Mouse (Mus musculus) right cerebral cortex, postnatal 4 days (tissue): ENCODE measurements around the gene Abcg4.
A peak's percentile ranks its signal among the peaks of the same experiment; 100 is the strongest.
"Not testable (repeated sequence)": the region's sequence is repeated elsewhere in the genome, so short reads cannot be mapped to it uniquely, and the experiment has no call there.

Source experiments
- DNase-seq: peaks from one replicate; pipeline ENCODE4 v3.0.0-alpha.2; 2022

Gene Abcg4

DNA sequence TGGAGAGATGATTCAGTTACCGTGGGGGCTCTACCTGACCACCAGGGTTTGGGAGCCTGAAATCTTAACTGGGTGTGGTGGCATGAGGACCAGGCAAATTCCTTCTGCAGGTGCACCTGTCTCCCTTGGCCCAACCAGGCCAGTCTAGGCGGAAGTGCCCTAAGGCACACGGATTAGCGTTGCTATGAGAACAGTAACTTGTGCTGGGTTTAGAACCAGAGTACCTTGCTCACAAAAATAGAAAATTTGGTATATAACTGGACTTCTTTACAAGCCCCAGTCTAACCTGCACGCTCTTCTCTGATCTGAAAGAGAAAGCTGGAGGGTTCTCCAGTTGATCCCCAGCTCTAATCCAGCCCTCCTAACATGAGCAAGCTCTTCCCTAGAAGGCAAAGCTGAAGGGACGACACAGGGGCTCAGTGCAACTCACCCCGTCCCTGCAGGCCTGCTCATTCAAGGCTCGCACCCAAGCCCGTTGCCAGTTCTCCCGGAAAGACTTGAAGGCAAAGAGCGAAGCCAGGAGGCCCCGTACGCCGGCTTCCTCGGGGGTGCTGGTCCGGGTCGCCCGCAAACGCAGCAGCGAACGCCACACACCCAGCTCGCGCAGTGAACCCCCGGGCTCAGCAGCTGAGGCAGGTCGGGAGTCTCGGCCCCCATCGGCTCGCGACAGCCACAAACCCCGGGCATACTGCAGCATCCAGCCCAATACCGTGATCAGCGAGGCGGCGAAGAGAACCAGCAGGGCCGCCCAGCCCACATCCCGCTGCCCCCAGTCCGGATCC lies 30.9 kb upstream of the Abcg4 start:
- peak; percentile 47 for DNase-seq

DNA sequence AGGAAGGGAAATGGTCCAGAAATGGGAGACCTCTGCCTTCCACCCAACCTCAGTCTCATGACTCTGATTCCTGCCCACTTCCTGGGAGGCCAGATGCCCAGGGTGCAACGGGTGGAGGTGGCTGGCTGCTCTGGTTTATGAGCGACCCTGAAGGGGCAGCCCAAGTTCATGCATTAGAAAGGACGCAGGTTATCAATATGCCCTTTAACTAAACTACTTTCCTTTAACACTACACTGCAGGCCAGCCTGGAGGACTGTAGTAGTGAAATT lies 30.3 kb upstream of the Abcg4 start:
- no peak for DNase-seq

DNA sequence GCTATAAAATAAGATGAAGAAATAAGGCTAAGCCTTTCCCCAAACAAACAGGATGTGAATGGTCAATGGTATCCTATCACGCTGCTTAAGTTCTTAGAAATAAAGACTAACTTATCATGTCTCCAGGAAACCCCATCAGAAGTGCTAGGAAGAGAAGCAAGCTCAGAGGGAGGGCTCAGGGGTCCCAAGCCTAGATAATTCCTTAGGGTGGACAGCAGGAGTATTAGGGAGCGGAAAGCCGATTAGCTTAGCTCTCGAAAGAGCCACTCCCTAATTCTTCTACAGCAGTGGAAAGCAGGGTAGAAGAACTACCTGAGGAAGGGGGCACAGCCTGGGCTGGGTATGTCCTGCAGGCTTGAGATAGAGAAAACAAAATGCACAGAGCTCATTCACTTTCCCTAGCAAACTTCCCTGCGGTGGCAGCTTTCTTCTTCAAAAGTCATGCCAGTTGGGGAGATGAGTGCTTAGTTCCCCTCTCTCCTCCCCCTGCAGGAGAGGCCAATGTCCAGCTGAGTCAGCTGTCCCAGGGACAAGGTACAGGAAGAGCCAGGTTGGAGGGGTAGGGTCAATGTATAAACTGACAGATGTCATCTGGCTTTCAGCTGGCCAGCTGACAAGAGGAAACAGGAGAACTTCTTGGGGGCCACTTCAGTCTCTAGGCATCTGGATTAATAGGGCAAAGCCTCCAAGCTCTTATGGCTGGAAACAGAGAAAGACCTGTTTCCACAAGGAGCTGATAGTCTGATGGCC lies 29.8 kb upstream of the Abcg4 start:
- DNase-seq: no peak

DNA sequence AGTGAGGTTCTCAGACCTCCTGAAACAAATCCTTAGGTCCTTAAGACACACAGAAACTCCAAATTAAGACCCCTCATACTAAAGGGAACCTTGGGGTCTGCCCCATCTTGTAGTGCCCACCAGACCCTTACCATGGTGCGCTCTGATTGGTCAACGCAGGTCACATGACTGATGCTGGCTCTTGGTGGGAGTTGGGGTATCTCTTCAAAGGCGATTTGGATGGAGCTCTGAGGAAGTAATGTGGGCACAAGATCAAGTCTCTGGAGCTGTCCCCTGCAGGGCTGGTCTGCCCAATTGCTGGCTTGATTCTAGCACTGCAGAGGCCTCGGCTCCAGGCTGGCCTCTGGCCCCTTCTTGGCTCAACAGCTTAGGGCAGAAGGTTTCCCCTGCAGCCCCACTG lies 29.0 kb upstream of the Abcg4 start:
- no peak for DNase-seq

DNA sequence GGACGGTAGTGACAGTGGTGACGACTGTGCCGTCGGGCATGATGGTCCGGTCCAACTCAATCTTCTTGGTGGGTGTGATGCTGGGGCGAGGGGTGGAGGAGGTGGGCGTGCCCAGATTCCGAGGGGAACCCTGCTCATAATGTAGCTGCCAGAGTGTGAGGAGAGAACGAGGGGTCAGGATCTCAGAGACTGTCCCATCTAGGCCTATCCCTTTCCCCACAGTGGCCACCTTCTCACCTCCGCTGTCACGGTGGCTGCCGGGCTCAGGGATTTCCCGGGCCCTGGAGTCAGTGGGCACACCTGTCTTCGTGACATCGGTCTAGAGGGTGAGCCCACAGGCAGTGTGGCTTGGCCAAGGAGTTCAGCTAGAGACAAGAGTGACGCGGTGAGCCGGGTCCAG lies 26.5 kb upstream of the Abcg4 start:
- no peak for DNase-seq

DNA sequence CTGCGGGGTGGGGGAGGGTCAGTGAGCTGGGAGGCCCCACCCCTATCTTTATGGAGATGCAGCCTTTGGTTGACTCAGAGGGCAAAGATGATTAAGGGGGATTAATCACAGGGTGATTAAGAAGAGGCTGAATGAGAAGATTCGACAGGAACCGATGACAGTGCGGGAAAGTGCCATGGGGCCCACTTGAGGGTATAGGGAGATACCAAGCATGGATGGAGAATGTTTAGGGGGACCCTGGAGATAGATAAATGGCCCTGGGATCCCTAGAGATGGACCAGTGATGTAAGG lies 25.8 kb upstream of the Abcg4 start:
- DNase-seq: no peak

DNA sequence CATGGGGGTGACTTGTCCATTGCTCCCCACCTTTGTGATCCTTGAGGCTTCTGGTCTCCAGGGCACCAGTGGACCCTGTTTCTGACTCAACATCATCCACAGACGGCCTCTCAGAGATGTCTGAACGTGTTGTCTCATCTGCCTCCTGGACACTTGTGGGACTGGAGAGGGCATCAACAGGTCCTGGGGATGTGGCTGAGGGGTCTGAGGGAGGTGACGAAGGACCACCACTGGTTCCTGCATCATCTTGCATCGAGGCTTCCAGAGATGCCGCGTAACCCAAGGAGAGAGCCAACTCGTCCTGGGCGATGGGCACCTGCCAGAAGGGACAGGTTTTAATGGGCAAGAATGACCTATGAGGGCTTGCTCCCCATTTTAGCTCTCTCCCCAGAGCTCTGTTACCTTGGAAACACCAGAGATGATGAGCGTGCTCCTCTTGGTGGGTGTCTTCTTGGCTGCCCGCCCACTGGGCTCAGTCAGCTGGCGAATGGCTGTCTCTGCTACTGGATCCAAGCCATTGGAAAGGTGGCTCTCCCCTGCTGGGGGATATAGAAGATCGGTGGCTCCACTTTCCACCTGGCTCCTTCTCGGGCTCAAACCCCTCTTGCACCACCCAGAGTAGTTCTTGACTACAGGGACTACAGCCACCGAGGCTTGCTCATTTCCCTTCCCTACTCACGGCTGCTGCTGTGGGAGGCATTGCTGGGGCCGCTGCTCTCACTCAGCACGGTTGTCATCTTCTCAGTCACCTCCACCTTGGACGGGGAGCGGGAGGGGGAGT lies 25.3 kb upstream of the Abcg4 start:
- DNase-seq: peak; percentile 55

DNA sequence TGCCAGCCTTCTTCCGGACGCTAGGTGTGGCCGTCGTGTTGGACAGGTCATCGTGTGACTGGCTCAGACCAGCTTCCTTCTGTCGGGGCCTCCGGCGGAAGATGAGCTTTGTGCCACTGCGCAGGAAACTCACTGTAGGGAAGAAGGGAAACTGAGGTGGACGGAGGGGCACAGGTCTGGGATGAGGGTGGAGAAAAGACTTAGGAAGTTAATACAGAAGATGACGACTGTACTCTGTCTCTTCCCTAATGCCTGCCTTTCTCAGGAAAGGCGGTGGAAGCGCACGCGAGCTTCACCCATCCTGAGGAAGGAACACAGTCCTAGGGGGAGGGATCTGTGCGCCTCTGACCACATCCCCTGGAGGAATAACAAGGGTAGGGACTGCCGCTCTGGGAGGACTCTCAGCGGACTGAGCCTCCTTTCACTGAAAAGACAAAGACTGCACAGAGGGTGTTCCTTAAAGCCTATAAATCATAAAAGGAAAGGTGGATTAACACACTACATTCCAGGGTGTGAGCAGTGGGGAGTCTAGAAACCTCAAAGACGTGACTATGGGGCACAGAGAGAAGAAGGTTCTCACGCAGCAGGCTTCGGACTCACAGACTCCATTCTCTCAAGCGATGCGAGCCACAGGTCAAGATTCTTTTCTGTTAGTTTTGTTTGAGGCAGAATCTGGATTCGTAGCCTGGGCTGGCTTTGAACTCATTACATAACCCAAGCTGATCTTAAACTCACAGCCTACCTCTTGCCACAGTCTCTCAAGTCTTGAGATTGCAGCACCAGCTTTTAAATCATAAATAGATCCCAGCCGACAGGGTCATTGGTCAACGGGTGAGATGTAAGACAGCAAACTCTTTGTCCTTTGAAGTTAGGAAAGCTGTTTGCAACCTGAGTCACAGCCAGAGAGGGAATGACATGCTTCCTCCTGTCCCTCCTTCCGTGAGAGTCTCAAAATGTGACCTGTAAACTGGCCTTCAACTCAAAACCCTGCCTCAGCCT lies 23.0 kb upstream of the Abcg4 start:
- no peak for DNase-seq

DNA sequence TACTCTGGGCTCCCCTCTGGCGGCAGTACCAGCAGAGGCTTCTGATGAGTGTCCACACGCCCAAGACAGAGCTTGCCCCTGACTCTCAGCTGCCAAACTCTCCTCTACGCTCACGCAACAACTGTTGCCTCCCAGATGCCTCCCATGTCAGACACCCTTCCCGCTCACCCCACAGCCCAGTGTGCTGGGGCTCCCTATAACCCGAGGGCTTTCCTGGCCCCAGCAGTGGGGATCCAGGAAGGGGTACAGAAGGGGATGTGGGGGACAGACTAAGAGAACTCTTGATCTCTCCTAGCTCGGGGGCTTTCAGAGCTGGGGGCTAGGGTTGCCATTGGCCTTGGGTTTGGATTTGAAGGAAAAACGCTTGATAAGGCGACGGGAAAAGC lies 22.3 kb upstream of the Abcg4 start:
- DNase-seq: no peak

DNA sequence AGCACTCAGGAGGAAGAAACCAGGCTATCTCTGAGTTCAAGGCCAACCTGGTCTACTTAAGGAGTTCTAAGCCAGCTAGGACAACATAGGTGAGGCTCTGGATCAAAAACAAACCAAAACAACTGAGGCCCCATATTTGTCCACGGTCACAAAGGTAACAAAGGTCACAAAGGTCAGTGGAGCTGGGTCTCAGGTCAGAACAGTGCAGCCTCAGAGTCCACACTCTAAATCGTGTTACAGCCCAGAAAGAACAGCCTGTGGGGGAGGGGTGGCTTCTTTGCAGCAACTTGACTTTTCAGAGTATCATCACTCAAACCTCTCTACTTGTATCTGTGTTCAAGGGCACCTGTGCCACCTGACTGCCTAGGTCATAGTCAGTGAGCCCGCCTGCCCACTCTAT lies 21.3 kb upstream of the Abcg4 start:
- DNase-seq: no peak

DNA sequence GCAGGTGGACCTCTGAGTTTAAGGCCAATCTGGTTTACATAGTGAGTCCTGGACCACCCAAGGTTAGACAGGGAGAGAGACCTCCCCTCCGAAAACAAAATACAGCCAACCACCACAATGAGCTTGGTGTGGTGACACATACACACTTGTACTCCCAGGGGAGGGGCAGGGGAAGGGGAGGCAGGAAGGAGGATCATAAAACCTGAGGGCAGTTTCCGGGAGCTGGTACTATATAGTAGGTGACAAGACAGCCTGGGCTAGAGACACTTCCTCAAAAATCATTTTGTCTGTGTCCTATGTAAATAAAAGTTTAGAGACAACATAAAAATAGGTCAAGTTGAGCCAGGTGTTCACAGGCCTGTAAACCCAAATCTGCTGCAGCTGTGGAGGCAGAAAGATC lies 18.8 kb upstream of the Abcg4 start:
- DNase-seq: no peak

DNA sequence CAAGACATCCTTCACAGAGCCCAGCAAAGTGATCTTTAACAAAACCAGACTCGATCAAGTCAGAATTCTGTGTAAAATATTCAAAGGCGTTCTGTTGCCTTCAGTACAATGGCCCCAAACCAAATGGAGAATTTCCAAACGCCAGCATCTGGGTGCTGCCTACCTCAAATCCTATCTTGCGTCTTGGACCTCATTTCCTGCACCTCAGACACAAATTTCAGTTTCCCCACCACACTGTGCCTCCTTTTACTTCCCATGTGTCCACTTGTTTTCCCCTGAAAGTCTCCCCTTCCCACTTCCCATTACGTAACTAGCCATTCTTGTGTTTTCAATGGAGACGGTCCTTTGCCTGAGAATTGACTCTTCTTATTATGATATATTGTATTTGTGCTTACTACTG lies 18.1 kb upstream of the Abcg4 start:
- DNase-seq: no peak

DNA sequence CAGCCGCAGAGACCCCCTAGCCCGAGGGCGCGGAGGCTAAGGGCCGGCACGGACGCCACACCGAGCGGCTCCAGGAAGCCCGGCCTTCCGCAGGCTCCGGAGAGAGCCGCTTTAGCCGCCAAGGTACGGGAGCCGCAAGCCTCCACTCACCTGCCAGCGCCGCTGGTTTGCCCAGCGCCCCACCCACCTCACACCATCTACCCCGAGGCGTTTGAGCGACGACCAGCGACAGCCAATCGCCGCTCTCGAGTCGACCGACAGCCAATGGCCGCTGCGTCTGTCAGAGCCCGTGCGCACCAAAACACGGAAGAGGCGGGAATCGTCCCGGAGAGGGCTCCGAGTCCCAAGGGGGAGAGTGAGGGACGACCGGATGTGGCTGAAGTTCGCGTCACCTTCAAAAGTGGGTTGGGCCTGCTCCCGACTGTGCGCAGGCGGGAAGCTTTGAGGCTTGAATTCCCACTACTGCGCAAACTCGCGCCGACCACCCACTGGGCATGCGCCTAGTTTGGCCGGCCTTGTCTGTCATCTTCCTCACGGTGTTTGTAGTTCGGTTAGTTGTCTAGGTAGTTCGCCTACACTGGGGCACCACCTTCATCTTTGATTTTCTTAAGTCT lies 17.2 kb upstream of the Abcg4 start, which contains the start of gene Hinfp:
Hinfp (minus strand) TSS at position 206 of the 614 bp plus-strand sequence.
- DNase-seq: peak; percentile 93

DNA sequence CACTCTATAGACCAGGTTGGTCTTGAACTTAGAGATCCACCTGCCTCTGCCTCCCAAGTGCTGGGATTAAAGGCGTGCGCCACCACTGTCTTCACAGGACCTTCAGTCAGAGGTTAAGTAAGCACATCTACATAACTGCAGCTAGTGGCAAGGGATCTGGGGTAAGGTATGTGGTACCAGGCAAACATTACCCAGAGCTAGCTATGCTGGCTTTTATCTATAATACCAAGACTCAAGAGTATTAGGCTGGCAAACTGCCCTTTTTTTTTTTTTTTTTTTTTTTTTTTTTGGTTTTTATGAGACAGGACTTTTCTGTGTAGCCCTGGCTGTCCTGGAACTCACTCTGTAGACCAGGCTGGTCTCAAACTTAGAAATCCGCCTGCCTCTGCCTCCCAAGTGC lies 11.6 kb upstream of the Abcg4 start:
- DNase-seq: not testable (repeated sequence)

DNA sequence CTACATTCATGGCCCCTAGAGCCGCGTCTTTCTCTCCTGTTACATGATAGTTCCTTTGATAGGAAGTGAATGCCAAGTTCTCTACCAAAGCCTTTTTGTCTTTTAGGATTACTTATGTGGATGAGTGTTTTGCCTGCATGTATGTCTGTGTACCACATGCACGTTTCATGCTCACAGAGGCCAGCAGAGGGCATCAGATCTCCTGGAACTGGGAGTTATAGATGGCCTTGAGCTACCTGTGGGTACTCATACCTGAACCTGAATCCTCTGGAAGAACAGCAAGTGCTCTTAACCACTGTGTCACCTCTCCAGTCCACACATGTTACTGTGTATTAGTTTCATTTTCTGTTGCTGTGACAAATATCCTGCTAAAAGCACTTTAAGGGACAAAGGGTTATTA lies 4.1 kb upstream of the Abcg4 start:
- DNase-seq: peak; percentile 43

DNA sequence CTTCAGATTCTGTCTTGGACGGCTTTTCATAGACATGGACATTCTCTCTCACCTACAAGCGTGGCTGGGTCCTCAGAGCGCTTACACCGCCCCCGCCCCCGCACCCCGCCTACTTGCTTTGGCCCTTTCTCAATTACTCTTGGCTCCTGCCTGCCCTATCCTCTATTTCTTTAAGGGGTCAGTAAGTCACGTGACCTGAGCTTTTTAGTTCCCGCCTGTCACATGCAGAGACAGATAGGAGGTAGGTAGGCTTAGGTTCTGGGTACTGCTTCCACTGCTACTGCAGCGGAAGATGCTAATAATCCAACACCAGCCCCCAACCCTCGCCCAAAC lies 510 bp upstream of the Abcg4 start:
- DNase-seq: no peak

DNA sequence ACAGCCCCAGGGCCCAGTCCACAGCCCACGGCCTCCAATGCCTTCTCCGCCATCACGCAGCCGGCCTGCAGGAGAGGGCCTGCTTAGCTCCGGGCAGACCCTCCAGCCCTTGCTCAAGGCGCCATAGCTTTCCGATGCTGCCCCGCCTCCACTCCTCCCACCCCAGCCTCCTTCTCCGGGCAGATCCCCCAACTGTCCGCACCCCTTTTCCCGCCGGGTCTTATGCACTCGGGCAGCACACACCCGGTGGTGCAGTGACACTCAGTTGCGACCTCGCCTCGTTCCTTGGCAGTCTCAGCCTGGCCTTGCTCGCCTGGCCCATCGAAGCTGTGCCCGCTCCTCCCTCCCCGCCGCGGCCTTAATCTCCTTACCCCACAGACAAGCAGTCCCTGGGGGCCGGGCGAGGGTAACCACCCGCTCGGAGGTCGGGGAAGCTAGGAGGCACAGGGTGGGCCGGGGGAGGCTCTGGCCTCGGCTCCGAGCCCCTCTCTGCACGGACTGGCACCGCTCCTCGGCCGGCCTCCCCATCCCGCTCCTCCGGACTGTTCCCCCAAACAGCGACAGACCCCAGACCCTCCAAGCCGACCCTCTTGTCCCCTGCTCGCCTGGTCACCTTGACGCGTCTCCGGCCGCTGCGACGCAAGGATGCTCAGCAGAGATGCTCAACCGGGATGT lies 877 bp downstream of the Abcg4 start:
- DNase-seq: peak; percentile 52

DNA sequence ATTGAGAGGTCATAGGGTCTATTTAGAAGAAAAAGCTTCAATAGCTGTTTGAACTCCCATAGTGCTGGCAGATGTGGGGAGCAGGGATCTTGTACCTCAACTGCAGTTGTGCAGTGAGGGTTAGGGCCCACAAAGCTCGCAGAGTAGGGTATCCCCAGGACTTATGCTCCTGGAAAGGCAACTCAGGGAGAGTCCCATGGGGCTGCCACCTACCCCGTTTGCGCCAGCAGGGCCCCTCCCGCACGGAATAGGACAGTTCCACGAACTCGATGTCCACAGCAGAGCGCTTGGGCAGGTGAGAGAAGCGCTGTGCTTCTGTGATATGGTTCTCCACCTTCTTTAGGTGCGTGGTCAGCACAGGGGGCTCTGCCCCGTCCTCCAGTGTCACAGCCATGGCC lies 1.4 kb downstream of the Abcg4 start:
- no peak for DNase-seq

DNA sequence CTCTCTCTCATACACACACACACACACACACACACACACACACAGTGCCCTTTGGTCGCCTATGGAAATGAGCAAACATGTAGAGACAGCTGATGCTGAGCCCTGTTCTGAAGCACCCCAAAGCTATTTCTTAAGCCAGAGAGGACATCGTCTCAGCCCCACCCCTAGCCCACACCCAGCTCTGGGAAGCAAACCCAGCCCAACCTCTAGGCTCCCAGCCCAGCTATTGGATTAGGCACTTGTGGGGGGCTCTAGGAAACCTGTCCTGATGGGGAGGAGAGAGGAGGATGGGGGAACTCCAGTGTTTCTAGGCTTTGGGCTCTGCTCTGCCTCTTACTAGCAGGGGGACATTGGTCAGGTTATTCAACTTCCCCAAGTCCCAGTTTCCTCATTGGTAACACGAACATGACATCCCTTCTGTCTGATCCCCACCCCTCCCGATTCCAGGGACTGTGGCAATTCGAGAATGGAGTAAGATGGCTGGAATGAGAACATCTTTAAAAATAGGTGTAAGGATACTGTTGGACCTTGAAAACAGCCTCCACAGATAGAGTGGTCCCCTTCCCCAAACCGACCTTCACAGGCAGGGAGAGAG lies 2.1 kb downstream of the Abcg4 start:
- no peak for DNase-seq

DNA sequence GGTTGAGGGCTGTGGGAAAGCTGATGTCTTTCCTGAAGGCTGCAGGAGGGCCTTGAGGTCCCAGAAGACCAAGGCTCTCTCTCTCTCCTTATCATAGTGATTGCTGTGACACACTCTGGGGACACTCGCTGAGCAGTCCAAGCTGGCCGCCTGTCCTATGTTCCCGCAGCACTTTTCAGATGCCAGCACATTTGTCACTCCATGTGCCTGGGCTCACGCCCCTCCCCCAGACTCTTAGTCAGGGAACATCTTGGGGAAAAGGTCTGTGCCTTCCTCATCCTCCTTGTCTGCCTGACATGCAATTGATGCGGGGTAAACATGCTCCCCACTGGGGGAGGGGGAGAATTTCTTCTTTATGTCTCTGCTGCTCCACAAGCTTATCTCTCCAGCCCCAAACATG lies 5.2 kb downstream of the Abcg4 start:
- no peak for DNase-seq

DNA sequence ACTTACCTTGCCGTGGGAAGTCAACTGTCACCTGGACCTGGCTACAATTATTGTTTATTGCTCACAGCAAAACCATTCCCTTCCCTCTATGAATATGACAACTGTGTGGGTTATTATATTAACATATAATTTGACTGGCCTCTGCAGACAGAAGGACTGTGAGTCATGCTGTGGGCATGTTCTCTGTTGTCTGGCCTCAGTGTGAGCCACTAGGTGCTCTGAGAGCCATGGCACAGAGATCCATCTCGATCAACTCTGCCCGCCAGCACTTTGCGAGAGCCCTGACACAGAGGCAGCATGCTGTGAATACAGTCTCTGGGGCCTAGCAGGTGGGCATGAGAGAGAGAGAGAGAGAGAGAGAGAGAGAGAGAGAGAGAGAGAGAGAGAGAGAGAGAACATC lies 18.4 kb downstream of the Abcg4 start:
- DNase-seq: no peak

DNA sequence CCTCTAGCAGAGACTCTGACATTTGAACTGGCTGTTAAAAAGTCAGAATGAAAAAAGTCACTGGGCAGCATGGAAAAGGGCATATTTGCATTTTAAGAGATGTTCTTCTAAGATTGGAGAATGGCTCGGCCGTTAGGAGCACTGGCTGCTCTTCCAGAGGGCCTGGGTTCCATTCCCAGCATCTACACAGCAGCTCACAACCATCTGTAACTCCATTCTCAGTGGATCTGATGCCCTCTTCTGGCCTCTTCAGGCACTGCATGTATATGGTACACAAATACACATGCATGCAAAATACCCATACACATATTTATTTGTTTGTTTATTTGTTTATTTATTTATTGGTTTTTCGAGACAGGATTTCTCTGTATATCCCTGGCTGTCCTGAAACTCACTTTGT lies 19.3 kb downstream of the Abcg4 start:
- DNase-seq: no peak
